Mouse (Mus musculus) T-helper 17 cell (primary cell): ENCODE data around the gene Igfbpl1.

Experiments used
- in situ Hi-C, 2 experiments: fragments of 300-600 bp; cut with MboI, MseI; formaldehyde crosslinking; loops; 1 replicate in 1 of 2; 2 replicates in 1 of 2; pipeline ENCODE4 v1.15.1; 2025; ENCODE audit warnings: high pct_unique_total_duplicates in 2 of 2

The Igfbpl1 gene

DNA sequence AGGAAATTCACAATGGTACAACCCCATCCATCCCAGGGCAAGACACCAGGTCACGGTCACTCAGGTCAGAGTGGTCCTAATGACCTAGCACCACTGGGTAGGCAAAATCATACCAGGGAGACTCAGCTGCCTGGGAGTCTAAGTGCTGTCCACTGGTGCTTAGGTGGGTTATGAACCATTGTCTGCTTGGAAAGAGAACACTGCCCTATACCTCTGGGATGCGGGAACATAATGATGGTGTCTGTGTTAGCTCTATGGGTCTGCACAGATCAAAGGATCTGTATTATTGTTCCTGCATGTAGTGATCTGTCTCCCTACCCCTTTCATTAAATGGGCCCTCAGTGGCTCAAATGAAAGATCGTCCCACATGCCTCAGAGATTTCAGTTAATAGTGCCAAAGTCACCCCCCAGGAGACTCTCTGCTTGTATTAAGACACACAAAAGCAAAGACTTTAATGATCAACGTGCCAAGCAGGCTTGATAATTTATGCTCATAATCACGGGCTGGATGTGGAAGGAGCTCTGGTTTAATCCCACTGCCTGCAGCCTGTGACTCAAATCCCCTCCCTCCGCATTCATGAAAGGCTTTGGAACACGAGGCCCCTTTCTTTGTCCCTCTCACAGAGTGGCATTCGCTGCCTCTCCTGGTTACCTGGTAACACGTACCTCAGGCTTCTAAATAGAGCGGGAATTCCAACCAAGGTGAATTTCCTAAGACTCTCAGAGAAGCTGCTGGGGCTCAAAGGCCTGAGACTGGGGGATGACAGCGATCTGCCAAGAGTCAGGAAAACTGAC lies 3.7 kb downstream of the Igfbpl1 start:
- in situ Hi-C loops: no loop called here

DNA sequence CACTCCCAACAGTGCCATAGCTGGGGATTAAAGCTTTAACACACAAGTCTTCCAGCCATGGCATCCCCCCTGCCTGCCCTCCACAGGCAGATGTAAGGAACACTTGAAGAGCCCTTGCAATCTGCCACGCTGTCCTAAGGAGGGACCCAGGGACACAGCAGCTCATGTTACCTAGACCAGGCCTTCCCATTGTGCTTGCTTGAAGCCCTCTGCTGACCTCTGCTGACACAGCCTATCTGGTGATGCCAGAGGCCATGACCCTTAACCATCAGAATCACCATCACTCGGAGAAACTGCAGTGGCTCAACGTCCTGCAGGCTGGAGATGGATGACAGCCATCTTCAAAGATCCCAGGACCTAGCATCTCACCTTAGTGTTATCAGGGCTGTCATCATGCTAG lies 4.7 kb downstream of the Igfbpl1 start:
- in situ Hi-C loops: no loop called here

DNA sequence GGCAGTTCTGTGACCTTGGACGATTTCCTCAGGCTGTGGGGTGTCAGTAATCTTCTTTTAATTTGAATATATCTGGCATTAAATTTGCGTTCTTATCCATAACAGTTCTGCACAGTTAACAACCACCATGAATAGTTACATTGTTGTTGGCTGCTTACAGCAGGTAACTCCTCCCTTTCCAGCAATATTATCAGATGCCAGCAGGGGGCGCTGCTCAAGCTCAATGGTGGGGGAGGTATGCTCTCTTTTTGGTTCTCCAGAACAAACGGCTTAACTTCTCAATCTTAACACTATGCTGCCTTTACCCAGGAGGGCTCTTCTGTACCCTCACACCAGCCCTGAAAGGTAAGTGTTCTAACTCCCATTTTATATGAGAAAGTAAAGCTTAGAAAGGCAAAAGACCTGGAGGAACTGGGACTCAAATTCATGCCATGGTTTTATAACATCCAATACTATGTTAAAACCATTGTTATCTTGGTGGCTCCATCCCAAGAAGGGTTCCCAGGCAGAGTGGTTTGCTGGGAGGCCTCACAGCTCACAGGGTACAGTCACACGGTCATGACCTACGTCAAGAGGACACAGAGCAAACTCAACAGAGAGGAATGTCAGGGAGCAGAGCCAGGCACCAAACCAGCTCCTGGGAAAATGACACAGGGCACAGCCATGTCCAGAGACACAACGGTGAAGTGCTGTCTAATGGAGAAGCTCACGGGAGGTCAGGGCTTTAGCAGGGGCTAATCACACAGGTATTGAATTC lies 6.5 kb downstream of the Igfbpl1 start:
- in situ Hi-C loops: no loop called here

DNA sequence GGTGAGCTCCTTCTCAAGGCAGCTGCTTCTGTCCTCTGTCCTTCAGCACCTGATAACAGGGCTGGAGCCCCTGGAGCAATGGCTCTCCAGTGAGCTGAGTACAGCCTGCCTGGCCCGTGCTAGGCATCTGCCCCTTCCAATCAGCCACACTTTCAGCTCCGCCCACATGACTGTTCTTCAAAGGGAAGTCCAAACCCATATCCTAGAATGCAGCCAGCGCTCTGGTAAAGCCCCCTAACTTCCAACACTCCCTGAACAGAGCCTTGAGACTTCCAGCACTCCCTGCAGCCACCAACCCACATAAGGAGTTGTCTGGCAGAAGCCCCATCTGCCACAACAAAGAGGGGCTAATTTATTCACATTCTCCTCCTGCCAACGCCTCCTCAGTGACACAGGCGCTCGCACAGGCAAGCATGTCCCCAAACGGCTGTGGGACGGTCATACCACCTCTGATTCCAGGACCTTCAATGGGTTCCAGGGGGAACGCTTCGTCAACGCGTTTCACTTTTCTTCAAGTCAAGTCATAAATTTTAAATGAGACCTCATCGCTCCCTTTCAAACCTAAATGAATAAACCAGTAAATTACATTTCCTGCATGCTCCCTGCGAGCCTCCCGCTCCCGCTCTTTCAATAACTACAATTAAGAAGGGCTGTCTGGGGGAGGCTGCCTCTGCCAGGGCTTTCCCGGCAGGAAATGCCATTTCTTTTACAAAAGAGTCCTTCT lies 7.4 kb downstream of the Igfbpl1 start:
- in situ Hi-C loops: no loop called here

DNA sequence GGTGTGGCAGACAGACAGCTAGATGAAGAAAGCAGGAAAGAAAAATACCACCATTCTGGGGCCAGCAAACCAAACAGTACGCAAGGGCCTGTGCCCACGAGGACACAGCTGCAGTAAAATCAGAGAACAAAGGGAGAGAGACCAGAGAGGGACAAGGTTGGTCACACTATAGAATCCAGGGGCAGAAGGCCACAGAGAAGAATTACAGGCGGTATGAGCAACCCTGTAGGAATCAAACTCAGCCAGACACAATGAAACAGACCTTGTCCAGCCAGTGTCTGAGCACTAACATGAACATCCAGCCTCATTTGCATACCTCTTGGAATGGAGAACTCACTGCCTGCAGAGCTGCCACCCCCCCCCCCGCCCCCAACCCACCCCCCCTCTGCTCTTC lies 7.9 kb downstream of the Igfbpl1 start:
- in situ Hi-C loops: no loop called here

DNA sequence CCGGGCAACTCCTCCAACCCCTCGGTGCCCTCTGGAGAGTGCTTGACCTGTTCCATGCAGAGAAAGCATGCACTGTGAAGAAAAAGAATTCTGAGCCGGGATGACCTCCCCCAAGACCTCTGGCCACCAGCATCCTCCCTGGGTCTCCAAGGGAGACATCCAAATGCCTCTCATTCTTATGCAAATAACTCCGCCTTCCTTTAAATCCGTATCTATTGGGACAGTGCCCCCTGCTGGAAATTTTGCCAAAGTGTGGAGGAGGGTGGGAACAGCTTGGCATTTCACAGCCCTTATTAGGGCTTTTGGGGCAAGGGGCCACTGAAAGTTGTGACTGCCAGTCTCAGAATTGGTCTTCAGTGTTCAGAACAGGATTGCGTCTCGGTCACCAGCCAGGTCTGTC lies 11.2 kb downstream of the Igfbpl1 start:
- in situ Hi-C loops: no loop called here

DNA sequence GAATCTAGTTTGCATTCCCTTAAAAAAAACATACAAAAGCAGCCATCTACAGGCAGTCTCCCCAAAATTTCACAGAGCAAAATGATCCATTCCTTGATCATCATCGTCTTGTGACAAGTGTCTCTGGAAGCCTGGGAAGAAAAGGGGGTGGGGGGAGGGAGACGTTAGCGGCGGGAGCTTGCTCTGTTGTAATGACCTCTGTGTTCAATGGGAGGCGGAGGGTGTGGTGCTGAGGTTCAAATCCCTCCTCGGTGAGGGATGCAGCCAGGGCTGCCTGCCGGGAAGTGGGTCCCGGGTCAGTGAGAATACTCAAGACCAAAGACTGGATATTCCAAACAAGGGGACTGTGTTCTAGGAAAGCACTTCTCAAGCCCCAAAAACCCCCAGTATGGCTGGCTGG lies 15.5 kb downstream of the Igfbpl1 start:
- in situ Hi-C loops: no loop called here

DNA sequence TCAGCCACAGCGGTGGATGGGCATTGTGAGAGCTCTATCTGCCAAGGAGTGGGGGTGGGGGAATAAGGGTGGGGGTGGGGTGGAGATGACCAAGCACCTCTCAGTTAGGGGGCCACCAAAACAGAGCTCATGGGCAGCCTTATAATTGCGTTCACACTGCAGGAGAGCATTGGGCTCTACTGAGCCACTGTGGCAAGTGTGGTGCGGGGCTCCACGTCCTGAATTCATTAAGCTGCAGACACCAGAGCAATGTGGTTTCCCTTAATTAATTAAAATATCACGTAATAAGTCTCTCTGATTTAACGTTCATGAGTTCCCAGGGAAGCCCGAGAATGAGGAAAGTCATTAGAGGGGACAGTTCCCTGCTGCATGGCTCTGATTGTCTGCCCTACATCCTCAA lies 18.7 kb downstream of the Igfbpl1 start:
- in situ Hi-C loops: no loop called here

DNA sequence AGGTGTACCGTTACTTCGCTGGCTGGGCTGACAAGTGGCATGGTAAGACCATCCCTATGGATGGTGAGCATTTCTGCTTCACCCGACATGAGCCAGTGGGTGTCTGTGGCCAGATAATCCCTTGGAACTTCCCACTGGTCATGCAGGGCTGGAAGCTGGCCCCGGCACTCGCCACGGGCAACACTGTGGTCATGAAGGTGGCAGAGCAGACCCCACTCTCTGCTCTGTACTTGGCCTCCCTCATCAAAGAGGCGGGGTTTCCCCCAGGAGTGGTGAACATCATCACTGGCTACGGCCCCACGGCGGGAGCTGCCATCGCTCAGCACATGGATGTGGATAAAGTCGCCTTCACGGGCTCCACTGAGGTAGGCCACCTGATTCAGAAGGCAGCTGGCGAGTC lies 23.8 kb downstream of the Igfbpl1 start:
- in situ Hi-C loops: loop anchor here in 1 of 2 experiments (5.0 kb wide), 2 partner anchors 391 to 791 kb away; partner anchors contain the start of gene Zbtb5

DNA sequence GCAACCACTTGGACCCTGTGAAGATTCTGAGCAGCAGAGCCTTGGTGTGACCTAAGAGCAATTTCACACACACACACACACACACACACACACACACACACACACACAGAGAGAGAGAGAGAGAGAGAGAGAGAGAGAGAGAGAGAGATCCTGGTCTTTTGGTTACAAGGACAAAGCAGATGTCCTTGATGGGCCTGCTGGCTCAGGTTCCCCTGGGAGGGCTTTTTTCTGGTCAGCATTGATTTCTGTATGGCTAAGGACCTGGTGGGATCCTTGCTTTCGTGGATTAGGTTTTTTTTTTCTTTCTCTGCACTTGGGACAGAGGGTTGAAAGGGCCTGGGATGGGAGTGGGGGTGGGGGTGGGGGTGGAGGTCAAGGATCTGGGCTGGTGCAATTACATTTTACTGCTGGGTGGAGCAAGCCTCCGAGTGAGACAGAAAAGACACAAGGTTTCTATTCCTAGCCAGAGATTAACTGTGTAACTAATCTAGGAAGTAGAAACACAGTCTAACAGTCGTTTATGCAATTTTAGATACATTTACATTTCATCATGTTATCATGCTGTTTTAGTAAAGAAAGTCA lies 26.7 kb downstream of the Igfbpl1 start:
- in situ Hi-C loops: loop anchor here in 1 of 2 experiments (5.0 kb wide), 2 partner anchors 388 to 788 kb away; partner anchors contain the start of gene Zbtb5

DNA sequence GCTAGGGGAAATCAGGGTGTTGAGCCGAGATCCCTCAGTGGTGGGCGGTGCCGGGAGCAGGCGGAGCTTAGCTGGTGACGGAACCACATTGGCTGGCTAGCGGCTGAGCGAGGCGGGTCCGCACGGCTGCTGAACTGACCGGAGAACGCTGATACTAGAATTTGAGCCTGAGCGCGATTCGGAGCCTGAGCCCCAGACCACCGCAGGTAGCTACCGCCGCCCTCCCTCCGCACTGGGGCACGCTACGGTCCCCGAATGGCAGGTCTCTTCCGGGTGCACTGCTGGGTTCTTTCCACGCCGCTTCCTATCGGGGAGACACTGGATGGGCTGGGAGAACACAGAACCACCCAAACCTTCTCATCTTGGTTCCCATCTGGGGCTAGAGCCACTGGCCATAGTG lies 27.8 kb downstream of the Igfbpl1 start, which contains the start of gene Aldh1b1:
Gene Aldh1b1 (plus strand): TSS at position 59 of the 400 bp plus-strand sequence.
- in situ Hi-C loops: no loop called here

DNA sequence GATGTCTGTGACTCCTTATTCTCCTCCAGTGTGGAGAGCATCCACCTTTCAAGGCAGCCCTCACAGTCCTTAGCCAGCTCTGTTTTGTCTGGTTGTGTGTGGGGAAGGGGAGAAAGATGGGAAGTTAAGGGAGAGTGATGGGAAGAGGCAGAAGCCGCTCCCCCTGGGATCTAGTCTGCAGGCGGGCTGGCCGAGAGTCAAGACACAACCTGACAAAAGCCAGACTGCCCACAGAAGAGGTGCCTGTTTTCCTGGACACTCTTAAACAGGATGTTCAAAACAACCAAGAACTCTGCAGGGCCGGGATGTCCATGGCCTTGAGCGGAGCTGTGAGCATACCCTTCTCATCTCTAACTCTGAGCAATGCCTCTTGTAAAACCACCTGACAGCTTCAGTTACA lies 30.0 kb downstream of the Igfbpl1 start:
- in situ Hi-C loops: no loop called here

DNA sequence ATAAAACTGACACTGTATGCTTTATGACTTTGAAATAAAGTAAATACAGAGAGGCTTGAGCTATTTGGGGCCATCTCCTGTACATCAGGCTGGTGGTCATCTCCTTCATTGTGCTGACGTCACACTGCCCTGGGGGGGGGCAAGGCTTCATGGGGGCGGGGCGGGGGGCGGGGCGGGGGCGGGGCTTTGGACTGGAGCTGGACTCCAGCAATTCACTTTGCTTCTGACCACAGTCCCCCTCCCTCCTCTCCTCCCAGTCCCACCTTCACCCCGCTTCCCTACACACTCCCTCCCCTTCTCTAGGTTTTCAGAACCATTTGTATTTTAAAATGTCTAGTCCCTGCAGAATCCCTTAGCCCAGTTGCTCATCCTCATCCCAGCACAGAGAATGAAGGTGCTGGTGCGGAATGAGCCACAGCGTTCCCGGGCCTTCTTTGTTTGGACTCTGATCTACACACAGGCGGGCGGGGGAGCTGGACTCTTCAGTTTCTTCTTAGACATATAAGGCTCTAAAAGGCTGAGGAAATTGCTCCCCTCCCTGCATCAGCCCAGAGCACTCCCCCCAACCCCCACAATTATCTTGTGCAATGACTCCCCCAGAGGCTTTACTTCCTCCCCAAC lies 31.4 kb downstream of the Igfbpl1 start:
- in situ Hi-C loops: no loop called here

DNA sequence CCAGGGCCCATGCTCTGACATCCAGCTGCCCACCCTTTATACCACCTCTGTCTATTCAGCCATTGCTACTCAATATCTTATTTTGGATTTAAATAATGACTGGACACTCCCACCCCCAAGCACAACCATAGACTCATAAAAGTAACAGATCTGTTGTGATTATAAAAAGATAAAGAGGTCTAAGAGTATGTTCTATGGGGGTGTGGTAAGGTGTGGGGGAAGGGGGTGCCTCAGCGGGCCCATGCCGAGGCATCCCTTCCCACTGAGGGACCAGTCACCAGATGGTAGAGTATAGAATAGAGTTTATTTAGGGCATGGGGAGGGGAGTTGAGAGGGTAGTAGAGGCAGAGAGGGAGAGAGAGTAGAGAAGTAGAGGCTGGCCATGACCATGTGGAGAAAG lies 36.7 kb downstream of the Igfbpl1 start:
- in situ Hi-C loops: no loop called here

DNA sequence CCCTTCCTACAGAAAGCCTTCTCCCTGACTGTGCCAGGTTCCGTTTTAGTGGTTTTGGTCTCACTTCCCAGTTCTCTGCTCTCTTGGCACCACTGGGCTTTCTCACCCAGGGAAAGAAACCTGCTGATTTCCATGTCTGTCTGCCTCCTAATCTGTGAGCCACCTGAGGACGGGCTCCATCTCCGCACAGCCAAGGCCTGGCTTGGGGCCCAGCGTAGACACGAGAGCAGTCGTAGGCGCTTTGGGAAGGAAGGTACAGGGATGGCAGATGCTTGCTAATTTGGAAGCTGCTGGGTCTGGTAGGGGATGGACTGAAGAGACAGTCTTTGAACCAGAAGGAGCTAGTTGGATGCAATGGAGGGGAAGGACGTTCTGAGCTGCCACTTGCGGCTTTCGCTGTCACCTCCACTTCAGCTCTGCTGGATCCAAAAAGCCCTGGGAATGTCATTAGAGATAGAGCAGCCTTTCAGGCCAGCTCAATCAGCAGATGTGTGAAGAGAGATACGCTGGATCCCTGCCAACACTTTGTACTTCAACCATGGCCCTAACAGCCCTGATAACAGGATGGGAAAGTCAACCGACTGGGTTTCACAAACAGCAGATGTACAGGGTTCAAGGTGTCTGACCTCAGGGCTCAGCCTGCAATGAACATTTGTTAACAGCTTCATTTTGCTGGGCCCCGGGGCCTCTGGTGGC lies 37.3 kb downstream of the Igfbpl1 start:
- in situ Hi-C loops: no loop called here

DNA sequence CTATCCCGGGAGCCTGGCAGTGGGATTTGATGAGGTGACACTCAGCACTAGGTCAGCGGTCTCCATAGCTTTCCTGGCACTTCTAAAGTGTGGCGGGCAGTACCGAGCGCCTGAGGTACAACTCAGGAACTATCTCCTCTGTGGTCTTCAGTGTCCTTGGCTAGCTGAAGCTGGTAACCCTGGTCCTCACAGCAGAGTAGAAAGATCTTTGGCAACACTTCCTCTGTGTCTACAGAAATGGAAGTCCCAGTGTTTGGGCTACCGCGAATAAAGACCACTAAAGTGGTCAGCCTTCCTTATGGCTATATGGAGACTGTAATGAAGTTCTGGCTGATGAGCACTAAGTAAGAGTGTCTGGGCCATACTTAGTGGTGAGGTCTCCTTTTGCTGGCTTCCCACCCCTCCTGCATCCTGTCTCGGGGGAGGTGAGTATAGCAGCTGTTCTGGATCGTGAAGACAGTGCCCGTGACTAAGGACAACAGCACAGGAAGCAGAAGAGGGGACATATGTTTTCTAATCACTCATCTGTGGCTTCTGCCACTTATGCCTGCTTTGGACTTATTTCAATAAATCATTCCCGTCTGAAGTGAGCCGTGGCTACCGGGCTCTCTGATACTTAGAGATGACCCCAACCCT lies 38.2 kb downstream of the Igfbpl1 start:
- in situ Hi-C loops: no loop called here

DNA sequence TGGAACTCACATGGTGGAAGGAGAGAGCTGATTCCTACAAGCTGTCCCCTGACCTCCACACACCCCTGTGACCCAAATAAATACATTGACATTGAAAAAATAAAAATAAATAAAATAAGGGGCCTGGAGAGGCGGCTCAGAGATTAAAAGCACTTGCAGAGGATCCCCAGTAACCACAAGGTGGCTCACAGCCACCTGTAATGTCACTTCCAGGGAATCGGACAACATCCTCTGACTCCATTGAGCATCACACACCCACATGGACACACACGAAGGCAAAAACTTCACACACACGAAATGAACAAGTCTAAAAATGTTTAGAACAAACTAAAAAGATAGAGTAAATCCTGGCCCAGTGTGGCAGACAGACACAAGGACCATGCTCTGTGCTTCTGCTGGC lies 40.0 kb downstream of the Igfbpl1 start:
- in situ Hi-C loops: no loop called here

DNA sequence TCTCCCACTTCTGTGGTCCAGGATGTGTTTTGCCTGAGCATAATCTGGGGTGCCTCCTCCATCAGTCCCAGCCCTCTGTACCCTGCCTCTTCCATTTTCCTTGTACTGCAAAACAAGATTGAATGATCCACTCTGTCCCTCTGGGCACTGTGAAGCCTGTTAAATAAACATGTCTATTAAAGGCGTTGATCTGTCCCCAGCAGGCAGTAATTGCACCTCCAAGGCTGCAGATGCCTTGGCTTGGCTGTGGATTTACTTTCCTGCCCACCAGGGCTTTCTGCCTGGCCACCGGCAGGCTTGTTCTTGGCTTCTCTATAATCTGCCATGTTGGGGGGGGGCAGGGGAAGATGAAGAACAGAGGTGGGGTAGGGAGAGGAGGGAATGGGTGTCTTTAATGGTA lies 40.8 kb downstream of the Igfbpl1 start:
- in situ Hi-C loops: no loop called here

DNA sequence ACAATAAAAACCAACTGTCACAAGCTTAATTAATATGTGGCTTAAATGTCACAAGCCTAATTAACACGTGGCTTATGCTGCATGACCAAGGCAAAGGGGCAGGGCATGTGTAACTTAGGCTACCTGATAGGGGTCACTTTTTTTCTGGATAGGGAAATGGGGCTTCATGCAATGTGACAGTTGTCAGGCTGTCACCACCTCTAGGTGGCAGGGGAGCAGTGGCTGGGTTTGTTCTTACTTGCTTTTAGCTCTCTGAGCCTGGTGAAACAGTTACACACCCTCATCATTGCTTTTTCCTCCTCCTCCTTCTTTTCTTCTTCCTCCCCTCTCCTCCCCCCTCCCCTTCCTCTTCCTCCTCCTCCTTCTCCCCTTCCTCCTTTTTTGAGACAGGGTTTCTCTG lies 43.1 kb downstream of the Igfbpl1 start:
- in situ Hi-C loops: no loop called here

DNA sequence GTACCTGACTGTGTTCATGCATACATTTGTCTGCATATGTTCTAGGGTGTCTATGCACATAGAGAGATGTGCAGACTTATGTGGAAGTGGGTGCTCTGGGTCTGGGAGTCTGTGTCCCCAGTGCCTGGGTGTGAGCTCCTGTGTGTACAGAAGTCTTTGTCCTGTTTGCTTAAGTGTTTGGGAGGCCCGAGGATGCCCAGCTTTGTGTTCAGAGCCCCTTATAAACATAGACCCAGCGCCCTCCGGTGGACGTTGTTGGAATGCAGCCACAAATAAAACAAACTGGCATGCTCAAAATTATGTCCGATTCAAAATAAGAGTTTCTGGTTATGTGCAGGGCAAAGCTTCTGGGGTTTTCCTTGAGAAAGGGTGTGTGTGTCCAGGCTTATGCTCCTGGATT lies 55.1 kb downstream of the Igfbpl1 start:
- in situ Hi-C loops: no loop called here
